Mouse (Mus musculus) neural tube, embryonic 15.5 days (tissue): Measurements from ENCODE around the gene Gm10130. TPM values are rescaled to one million over a fixed set of nuclear protein-coding genes. Genes with fewer than 3 reads are reported as not detected.
"Not testable (repeated sequence)": the region's sequence is repeated elsewhere in the genome, so short reads cannot be mapped to it uniquely, and the experiment has no call there.

Experiments
- ATAC-seq: fragments of 200-750 bp; cut with Nextera tagmentation; 2 replicates; pipeline ENCODE4 v1.8.0; 2017; ENCODE audit warnings: mild to moderate bottlenecking, moderate TSS enrichment, moderate library complexity; ENCODE audit not compliant: low FRiP score
- H3K27ac ChIP-seq: fragments of 300-500 bp; sonication (generic); replicated peaks from 2 replicates; pipeline ENCODE4 v1.5.1; 2015; ENCODE audit warnings: mild to moderate bottlenecking, inconsistent platforms
- H3K27me3 ChIP-seq: fragments of 300-500 bp; sonication (generic); replicated peaks from 2 replicates; pipeline ENCODE4 v1.6.1; 2015; ENCODE audit warnings: inconsistent platforms
- H3K36me3 ChIP-seq: fragments of 300-500 bp; sonication (generic); 2 replicates; pipeline ENCODE4 v1.6.1; 2015; ENCODE audit warnings: inconsistent platforms
- H3K4me1 ChIP-seq: fragments of 300-500 bp; sonication (generic); 2 replicates; pipeline ENCODE4 v1.6.1; 2015; ENCODE audit warnings: inconsistent platforms
- H3K4me2 ChIP-seq: fragments of 300-500 bp; sonication (generic); 2 replicates; pipeline ENCODE4 v1.6.1; 2015; ENCODE audit warnings: inconsistent platforms, mild to moderate bottlenecking, moderate library complexity
- H3K4me3 ChIP-seq: fragments of 300-500 bp; sonication (generic); replicated peaks from 2 replicates; pipeline ENCODE4 v1.5.1; 2015; ENCODE audit warnings: mild to moderate bottlenecking, inconsistent platforms
- H3K9ac ChIP-seq: fragments of 300-500 bp; sonication (generic); replicated peaks from 2 replicates; pipeline ENCODE4 v1.6.1; 2015; ENCODE audit warnings: mild to moderate bottlenecking, inconsistent platforms
- H3K9me3 ChIP-seq: fragments of 300-500 bp; sonication (generic); replicated peaks from 2 replicates; pipeline ENCODE4 v1.6.1; 2016; ENCODE audit warnings: inconsistent platforms
- WGBS: fragments of 180-500 bp; shearing (Covaris S2); methylation state at CpG from one replicate; pipeline ENCODE4 v1.1.7; 2015; ENCODE audit warnings: mixed read lengths; 5-methylcytosine and 5-hydroxymethylcytosine counted together
- polyA plus RNA-seq: library from polyadenylated mRNA; unstranded; fragments of >200 nt; fragmentation: Nextera tagmentation; extraction: Ambion mirVana; gene quantifications from 2 replicates; pipeline ENCODE4 v1.2.1, GENCODE M21; 2015

Gm10130 gene
- polyA plus RNA-seq = 2.3 and 2.4 TPM in 2 replicates

- Histone ChIP-seq H3K4me1 (no peaks in the 10 kb centered on the region), H3K9me3 (peaks cover 47% of the 10 kb centered on the region), H3K27ac (no peak within 1 kb of the TSS), H3K4me3 (no peak within 1 kb of the TSS), H3K27me3 (no peaks in the 10 kb centered on the region), H3K36me3 (peaks cover 59% of the 10 kb centered on the region), H3K9ac (no peak within 1 kb of the TSS), H3K4me2 (no peak within 1 kb of the TSS)
- no peak for ATAC-seq
- 98% methylated on average over 5 of the region's 5 CpGs for WGBS
These were observed at the start of gene Gm10130 for GRCm38 (mm10) chr2:150323402-150323801. Gm10130 (plus strand) TSS chr2:150323702.

- Histone ChIP-seq H3K36me3 (no peaks in the 10 kb centered on the region), H3K4me1 (no peaks in the 10 kb centered on the region), H3K9ac (no peak overlapping the region), H3K4me3 (no peak overlapping the region), H3K27ac (no peak overlapping the region), H3K9me3 (no peaks in the 10 kb centered on the region), H3K4me2 (no peak overlapping the region), H3K27me3 (no peaks in the 10 kb centered on the region)
- WGBS = 91% methylated on average over 6 of the region's 6 CpGs
- no peak for ATAC-seq
These were observed 29.8 kb upstream of the Gm10130 start for GRCm38 (mm10) chr2:150293669-150294068.

GRCm38 (mm10) chr2:150299096-150299495, 24.4 kb upstream of the Gm10130 start:
- no peaks in the 10 kb centered on the region for H3K4me1 ChIP-seq
- H3K4me2 ChIP-seq = no peak overlapping the region
- no peak overlapping the region for H3K9ac ChIP-seq
- 32% methylated on average over 1 of the region's 1 CpGs for WGBS
- no peaks in the 10 kb centered on the region for H3K27me3 ChIP-seq
- ATAC-seq = no peak
- H3K36me3 ChIP-seq = no peaks in the 10 kb centered on the region
- H3K9me3 ChIP-seq = no peaks in the 10 kb centered on the region
- no peak overlapping the region for H3K27ac ChIP-seq
- H3K4me3 ChIP-seq = no peak overlapping the region

DNA sequence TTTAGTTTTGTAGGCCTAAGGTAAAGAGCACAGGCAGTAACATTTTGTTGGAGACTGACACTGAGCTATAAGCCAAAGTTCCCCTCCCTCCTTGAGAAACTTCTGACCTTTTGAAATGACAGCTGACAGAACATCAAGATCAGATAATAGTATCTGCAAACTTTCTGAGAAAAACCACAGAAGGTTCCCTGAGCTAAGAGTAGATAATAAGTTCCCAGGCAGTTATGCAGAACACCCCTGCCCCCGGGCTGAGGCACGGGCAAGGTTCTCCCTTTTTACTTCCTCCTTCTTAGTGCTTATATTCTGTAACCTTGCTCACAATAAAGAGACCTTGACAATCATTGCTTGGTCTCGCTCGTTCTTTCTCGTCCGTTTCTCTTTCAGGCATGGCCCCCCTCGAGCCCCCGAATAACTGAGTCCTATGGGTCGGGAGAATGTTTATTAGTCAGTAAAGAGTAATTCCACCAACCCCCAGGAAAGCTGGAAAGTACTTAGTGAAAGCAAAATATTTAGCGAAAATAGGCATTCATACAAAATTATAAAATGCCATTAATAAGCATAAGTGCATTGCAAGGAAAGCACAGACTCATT, 16.2 kb upstream of the Gm10130 start:
- no peak for ATAC-seq
- no peaks in the 10 kb centered on the region for H3K36me3 ChIP-seq
- H3K4me2 ChIP-seq = no peak overlapping the region
- H3K4me3 ChIP-seq = no peak overlapping the region
- no peak overlapping the region for H3K9ac ChIP-seq
- 90% methylated on average over 10 of the region's 10 CpGs for WGBS
- no peaks in the 10 kb centered on the region for H3K27me3 ChIP-seq
- H3K9me3 ChIP-seq = no peaks in the 10 kb centered on the region
- H3K4me1 ChIP-seq = peaks cover 3% of the 10 kb centered on the region; the same call in 1 of the 2 replicates
- H3K27ac ChIP-seq = no peak overlapping the region

DNA sequence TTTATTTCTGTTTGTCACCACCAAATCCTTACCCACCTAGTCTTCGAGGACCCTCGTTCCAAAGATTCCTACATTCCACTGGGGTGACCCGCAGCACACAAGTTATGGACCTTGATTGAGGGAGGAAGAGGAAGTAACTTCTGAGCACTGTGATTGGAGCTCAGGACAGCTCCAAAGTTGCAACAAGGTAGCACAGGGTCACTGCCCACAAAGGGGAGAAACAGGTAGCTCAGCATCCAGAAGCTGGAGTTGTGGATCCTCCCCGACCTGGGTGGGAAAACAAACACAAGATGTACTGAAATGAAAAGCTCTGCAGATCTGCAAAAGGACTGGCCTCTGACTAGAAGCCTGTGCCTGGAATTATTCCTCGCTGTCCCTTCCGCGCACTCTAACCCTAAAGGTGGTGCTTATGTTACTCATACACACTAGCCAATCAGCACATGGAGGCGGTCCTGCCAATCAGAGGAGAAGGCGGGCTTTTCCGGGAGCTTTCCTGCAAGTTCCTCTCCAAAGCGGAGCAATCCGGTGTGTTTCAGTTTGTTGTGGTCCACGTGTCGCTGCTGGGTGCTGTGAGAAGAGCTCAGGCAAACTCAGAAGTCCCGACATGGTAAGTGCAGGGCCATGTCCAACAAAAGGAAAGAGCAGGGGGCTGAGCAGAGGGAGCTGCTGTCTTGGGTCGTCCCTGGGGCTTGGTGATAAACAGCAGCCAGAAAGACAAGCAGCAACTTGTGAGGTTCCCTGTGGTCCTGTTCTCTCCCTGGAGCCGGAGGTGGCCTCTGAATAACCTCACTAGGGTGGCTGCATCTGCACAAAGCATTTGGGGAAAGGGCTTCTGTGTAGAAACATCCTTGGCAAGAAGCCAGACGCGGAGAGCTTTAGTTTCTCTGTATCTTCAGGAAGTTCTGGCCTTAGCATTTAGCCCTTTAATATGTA, 12.3 kb upstream of the Gm10130 start:
- peak; percentile 99 for ATAC-seq
- not testable (repeated sequence) for H3K9me3 ChIP-seq, H3K36me3 ChIP-seq, H3K4me1 ChIP-seq, H3K27me3 ChIP-seq
- 15% methylated on average over 19 of the region's 19 CpGs for WGBS
- Histone ChIP-seq H3K4me2 (peak overlapping the region; percentile 78), H3K4me3 (peak overlapping the region; percentile 53), H3K9ac (peak overlapping the region; percentile 49), H3K27ac (peak overlapping the region; percentile 68; the same call in 1 of the 2 replicates)

GRCm38 (mm10) chr2:150316140-150316539, 7.4 kb upstream of the Gm10130 start:
- Histone ChIP-seq H3K4me2 (no peak overlapping the region), H3K4me3 (no peak overlapping the region), H3K27ac (no peak overlapping the region), H3K9me3 (peaks cover 26% of the 10 kb centered on the region), H3K36me3 (peaks cover 31% of the 10 kb centered on the region), H3K9ac (no peak overlapping the region), H3K4me1 (no peaks in the 10 kb centered on the region), H3K27me3 (no peaks in the 10 kb centered on the region)
- no peak for ATAC-seq

- H3K4me3 ChIP-seq = no peak overlapping the region
- no peaks in the 10 kb centered on the region for H3K4me1 ChIP-seq
- peaks cover 54% of the 10 kb centered on the region for H3K36me3 ChIP-seq
- H3K27ac ChIP-seq = no peak overlapping the region
- peaks cover 44% of the 10 kb centered on the region for H3K9me3 ChIP-seq
- no peak overlapping the region for H3K4me2 ChIP-seq
- no peak for ATAC-seq
- no peaks in the 10 kb centered on the region for H3K27me3 ChIP-seq
- WGBS = 97% methylated on average over 1 of the region's 1 CpGs
- no peak overlapping the region for H3K9ac ChIP-seq
These were observed 4.5 kb upstream of the Gm10130 start for GRCm38 (mm10) chr2:150318973-150319372.

GRCm38 (mm10) chr2:150357136-150357535, 33.6 kb downstream of the Gm10130 start:
- not testable (repeated sequence) for H3K36me3 ChIP-seq, H3K9me3 ChIP-seq, H3K4me2 ChIP-seq, H3K4me3 ChIP-seq, H3K27me3 ChIP-seq, ATAC-seq, H3K4me1 ChIP-seq, H3K9ac ChIP-seq, H3K27ac ChIP-seq

- not testable (repeated sequence) for H3K36me3 ChIP-seq, H3K9me3 ChIP-seq, H3K4me1 ChIP-seq, H3K27me3 ChIP-seq
- Histone ChIP-seq H3K9ac (peak within 1 kb of the TSS; percentile 82), H3K4me2 (peak within 1 kb of the TSS; percentile 63), H3K4me3 (peak within 1 kb of the TSS; percentile 67), H3K27ac (peak within 1 kb of the TSS; percentile 93)
- peak; percentile 99 for ATAC-seq
- 1% methylated on average over 17 of the region's 17 CpGs for WGBS
These were observed 38.8 kb downstream of the Gm10130 start, which contains the start of gene 3300002I08Rik for GRCm38 (mm10) chr2:150362113-150362877. 3300002I08Rik (minus strand) TSS chr2:150362765.

DNA sequence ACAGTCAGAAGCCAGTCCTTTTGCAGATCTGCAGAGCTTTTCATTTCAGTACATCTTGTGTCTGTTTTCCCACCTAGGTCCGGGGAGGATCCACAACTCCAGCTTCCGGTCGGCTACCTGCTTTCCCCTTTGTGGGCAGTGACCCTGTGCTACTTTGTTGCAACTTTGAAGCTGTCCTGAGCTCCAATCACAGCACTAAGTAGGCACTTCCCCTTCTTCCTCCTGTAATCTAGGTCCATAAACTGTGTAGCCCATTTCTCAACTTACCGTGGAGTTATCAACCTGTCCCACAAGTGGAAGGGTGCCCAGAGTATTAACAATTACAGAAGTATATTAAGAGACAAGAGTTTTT, 39.4 kb downstream of the Gm10130 start:
- Histone ChIP-seq H3K9ac (peak overlapping the region; percentile 82), H3K27me3 (no peaks in the 10 kb centered on the region), H3K4me2 (peak overlapping the region; percentile 63), H3K36me3 (no peaks in the 10 kb centered on the region), H3K27ac (peak overlapping the region; percentile 93), H3K9me3 (no peaks in the 10 kb centered on the region), H3K4me3 (peak overlapping the region; percentile 67), H3K4me1 (peaks cover 6% of the 10 kb centered on the region; the same call in 1 of the 2 replicates)
- ATAC-seq = peak; percentile 69; the same call in 1 of the 2 replicates
- WGBS = 5% methylated on average over 4 of the region's 4 CpGs

GRCm38 (mm10) chr2:150385553-150386106, 62.1 kb downstream of the Gm10130 start:
- H3K9ac ChIP-seq, ATAC-seq, H3K36me3 ChIP-seq, H3K4me3 ChIP-seq, H3K4me1 ChIP-seq, H3K4me2 ChIP-seq, H3K27ac ChIP-seq, H3K9me3 ChIP-seq, H3K27me3 ChIP-seq: not testable (repeated sequence)
- 94% methylated on average over 19 of the region's 19 CpGs for WGBS
